ENCODE assay signal across 8 mouse cellular contexts in genomic region chr4:134734629-134735081, GRCm38 (mm10). TPM values are rescaled to one million over a fixed set of nuclear protein-coding genes. Genes with fewer than 3 reads are reported as not detected.
DNase-seq lines count a peak whose midpoint lies in the region; ATAC-seq and TF ChIP-seq lines count a peak whose summit lies in the region.

No protein-coding gene starts in this region.

- peaks cover 71% of the 10 kb centered on the region for H3K4me1 ChIP-seq in embryonic facial prominence, embryonic 13.5 days
- H3K4me1 ChIP-seq in intestine, postnatal 0 days (replicated peaks; ENCODE audit: control insufficient read depth, insufficient read depth, low read length) = peaks cover 11% of the 10 kb centered on the region

- WGBS in embryonic facial prominence, embryonic 13.5 days = 40% methylated on average over 9 of the region's 9 CpGs
- 33% methylated on average over 9 of the region's 9 CpGs for WGBS in intestine, postnatal 0 days
- 24% methylated on average over 9 of the region's 9 CpGs for WGBS in macrophage (ENCODE audit: missing documents)

- H3K4me2 ChIP-seq in embryonic facial prominence, embryonic 13.5 days = peak overlapping the region; percentile 29
- peak overlapping the region; percentile 54 for H3K4me2 ChIP-seq in intestine, postnatal 0 days (replicated peaks; ENCODE audit: low read depth)

- intact Hi-C loops in left cerebral cortex, postnatal 36 days (cut with DNase I) = no loop called here

- H3K36me3 ChIP-seq in embryonic facial prominence, embryonic 13.5 days = no peaks in the 10 kb centered on the region
- H3K36me3 ChIP-seq in intestine, postnatal 0 days (ENCODE audit: control insufficient read depth, insufficient read depth) = no peaks in the 10 kb centered on the region
- no peaks in the 10 kb centered on the region for H3K36me3 ChIP-seq in macrophage (ENCODE audit: inconsistent target)

- no peaks in the 10 kb centered on the region for H3K9me3 ChIP-seq in embryonic facial prominence, embryonic 13.5 days
- no peaks in the 10 kb centered on the region for H3K9me3 ChIP-seq in intestine, postnatal 0 days (ENCODE audit: control insufficient read depth)

- no peak for TF ChIP-seq CTCF in intestine, postnatal 0 days (IDR thresholded peaks at IDR 0.05; ENCODE audit: low read depth)

- H3K4me3 ChIP-seq in embryonic facial prominence, embryonic 13.5 days = no peak overlapping the region
- H3K4me3 ChIP-seq in intestine, postnatal 0 days (ENCODE audit: low read depth, low read length) = 0 out of 2 replicates have a peak overlapping the region, but pooled peaks have one; percentile 14
- no peak overlapping the region for H3K4me3 ChIP-seq in macrophage (ENCODE audit: inconsistent target)

- no peaks in the 10 kb centered on the region for H3K79me2 ChIP-seq in macrophage (ENCODE audit: inconsistent target)

- H3K27me3 ChIP-seq in embryonic facial prominence, embryonic 13.5 days = no peaks in the 10 kb centered on the region; the same call in 1 of the 2 replicates
- no peaks in the 10 kb centered on the region for H3K27me3 ChIP-seq in intestine, postnatal 0 days (replicated peaks; ENCODE audit: control insufficient read depth, insufficient read depth, low read length)

- ATAC-seq in embryonic facial prominence, embryonic 13.5 days (ENCODE audit: insufficient number of reproducible peaks, insufficient read depth, low FRiP score, low TSS enrichment, low read depth) = no peak; the same call in 1 of the 2 replicates
- peak; percentile 70; the same call in 1 of the 2 replicates for ATAC-seq in intestine, postnatal 0 days

- peak overlapping the region; percentile 79 for H3K27ac ChIP-seq in embryonic facial prominence, embryonic 13.5 days
- peak overlapping the region; percentile 71 for H3K27ac ChIP-seq in intestine, postnatal 0 days (ENCODE audit: low read depth, low read length)
- peak overlapping the region; percentile 21 for H3K27ac ChIP-seq in macrophage

- peak; percentile 38 to 60 for DNase-seq in urinary bladder, adult 18-20 months (ENCODE audit: low spot score in 2 of 2)
- no peak for DNase-seq in urinary bladder, postnatal 10 days (ENCODE audit: low spot score)
- no peak for DNase-seq in layer of hippocampus, postnatal 10 days (ENCODE audit: low spot score in 2 of 2)
- DNase-seq in left cerebral cortex, adult 11 months (ENCODE audit: low spot score) = no peak
- DNase-seq in left cerebral cortex, postnatal 36 days (ENCODE audit: low spot score in 2 of 2) = no peak

- no peak overlapping the region for H3K9ac ChIP-seq in embryonic facial prominence, embryonic 13.5 days
- no peak overlapping the region for H3K9ac ChIP-seq in intestine, postnatal 0 days (ENCODE audit: low read depth, low read length)

RNA-seq across cellular contexts. Expression of gene Man1c1, which starts 30.6 kb away (rescaled TPM):
- polyA plus RNA-seq in embryonic facial prominence, embryonic 13.5 days (2015; fragmentation: Nextera tagmentation; extraction: Ambion mirVana) = 2.4 and 2.7 TPM in 2 replicates
- polyA plus RNA-seq in intestine, postnatal 0 days (2015; fragmentation: Nextera tagmentation; extraction: Ambion mirVana) = 1.7 TPM in 2 replicates
- 100 to 1,000 TPM in 17 of 26 experiments, 10 to 100 TPM in 9; 23.6 to 264 (median 114) TPM for total RNA-seq in macrophage (2018; cell fraction: chromatin; rRNA removed)
- total RNA-seq in macrophage (2018; cell fraction: cytosol; rRNA removed) = 100 to 1,000 TPM in 12 of 26 experiments, 10 to 100 TPM in 14; 38.4 to 182 (median 88.7) TPM
- total RNA-seq in macrophage (2018; cell fraction: nucleus; rRNA removed) = 100 to 1,000 TPM in 21 of 26 experiments, 10 to 100 TPM in 5; 58.9 to 299 (median 132) TPM
- polyA plus RNA-seq in macrophage (2018) = 82.3 to 124 TPM (median 103 TPM) in 3 replicates
- 10 to 100 TPM; 14.2 to 16.3 TPM for total RNA-seq in layer of hippocampus, postnatal 10 days (2021)
- 10 to 100 TPM; 37.8 to 42.0 TPM for total RNA-seq in left cerebral cortex, postnatal 36 days (2021)

RNA-seq across cellular contexts. Expression of gene Ldlrap1, which starts 33.2 kb away (rescaled TPM):
- 25.6 and 27.2 TPM in 2 replicates for polyA plus RNA-seq in embryonic facial prominence, embryonic 13.5 days (2015; fragmentation: Nextera tagmentation; extraction: Ambion mirVana)
- polyA plus RNA-seq in intestine, postnatal 0 days (2015; fragmentation: Nextera tagmentation; extraction: Ambion mirVana) = 18.0 and 18.1 TPM in 2 replicates
- 100 to 1,000 TPM in 4 of 26 experiments, 10 to 100 TPM in 21, 1 to 10 TPM in 1; 5.4 to 129 (median 41.6) TPM for total RNA-seq in macrophage (2018; cell fraction: chromatin; rRNA removed)
- total RNA-seq in macrophage (2018; cell fraction: cytosol; rRNA removed) = 10 to 100 TPM; 12.3 to 48.8 (median 35.4) TPM
- total RNA-seq in macrophage (2018; cell fraction: nucleus; rRNA removed) = 10 to 100 TPM in 25 of 26 experiments, 1 to 10 TPM in 1; 7.2 to 92.8 (median 27.8) TPM
- polyA plus RNA-seq in macrophage (2018) = 34.2 to 76.5 TPM (median 43.1 TPM) in 3 replicates
- 1 to 10 TPM; 2.7 to 3.2 TPM for total RNA-seq in layer of hippocampus, postnatal 10 days (2021)
- total RNA-seq in left cerebral cortex, postnatal 36 days (2021) = 1 to 10 TPM; 3.1 to 3.5 TPM

Comparison
In these comparisons a context has a peak if more than half of its experiments do, and no peak if none do; other contexts are left out.
1. DNase-seq: peak in urinary bladder, adult 18-20 months (2 of 2); none in urinary bladder, postnatal 10 days (single experiment), layer of hippocampus, postnatal 10 days (0 of 2), left cerebral cortex, adult 11 months (single experiment) and left cerebral cortex, postnatal 36 days (0 of 2).
2. H3K27ac ChIP-seq: peak in every context shown above with its lines; median percentile 79 in embryonic facial prominence, embryonic 13.5 days; 71 in intestine, postnatal 0 days; 21 in macrophage.
3. RNA of gene Man1c1, which starts 30.6 kb away (polyA plus RNA-seq): 82.3 to 124 TPM in macrophage; 2.4 to 2.7 TPM in embryonic facial prominence, embryonic 13.5 days and 1.7 TPM in intestine, postnatal 0 days; every median in the first group is over 10 times any median in the second.